Mouse (Mus musculus) right cerebral cortex, postnatal 14 days (tissue): Measurements from ENCODE around the gene Gm10309.

Source experiments
- DNase-seq: peaks from one replicate; pipeline ENCODE4 v3.0.0; 2022

The Gm10309 gene

DNA sequence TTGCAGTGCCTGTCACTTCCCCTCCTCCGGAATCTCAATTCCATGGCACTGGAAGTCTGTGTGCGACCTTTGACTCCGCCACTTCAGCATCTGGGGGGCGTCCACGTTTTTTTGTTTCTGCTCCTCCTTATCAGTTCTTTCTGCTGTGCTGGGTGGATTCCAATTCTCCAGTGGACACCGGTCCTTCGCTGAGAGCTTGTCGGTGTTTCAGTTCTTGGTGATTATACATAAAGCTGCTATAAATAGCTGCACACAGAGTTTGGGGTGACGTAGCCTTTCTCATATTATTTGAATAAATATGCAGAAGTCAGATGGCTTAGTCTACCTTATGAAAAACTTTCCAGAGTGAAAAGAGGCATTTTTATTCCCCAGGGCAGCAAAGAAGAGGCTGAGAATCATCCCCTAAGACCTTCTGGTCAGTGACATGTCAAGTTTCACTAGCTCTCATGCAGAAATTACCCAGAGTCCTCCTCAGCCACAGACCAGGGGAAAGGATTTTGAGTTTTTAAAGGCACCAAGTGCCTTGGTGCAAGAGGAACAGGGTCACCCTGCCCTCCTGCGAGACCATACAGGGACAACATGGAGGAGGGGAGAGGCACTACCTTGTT, 37.6 kb downstream of the Gm10309 start:
- DNase-seq = no peak

DNA sequence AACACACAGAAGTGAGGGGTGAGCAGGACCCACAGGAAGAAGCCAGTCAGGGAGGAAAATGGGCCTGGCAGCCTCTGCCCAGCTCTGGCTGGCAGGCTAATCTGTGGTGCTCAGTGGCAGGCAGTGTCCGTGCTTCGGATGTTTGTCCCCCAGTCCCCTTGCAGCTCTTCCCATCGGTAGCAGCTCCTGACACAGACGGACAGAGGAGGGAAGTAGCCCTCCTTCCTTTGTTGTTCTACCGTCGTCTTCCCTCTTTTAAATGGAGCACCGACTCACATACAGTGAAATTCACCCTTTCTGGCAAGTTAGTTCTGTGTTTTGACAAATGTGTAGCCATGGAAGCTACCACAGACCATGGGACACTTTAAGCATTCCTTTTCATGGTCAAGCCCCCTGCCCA, 38.2 kb downstream of the Gm10309 start:
- no peak for DNase-seq

DNA sequence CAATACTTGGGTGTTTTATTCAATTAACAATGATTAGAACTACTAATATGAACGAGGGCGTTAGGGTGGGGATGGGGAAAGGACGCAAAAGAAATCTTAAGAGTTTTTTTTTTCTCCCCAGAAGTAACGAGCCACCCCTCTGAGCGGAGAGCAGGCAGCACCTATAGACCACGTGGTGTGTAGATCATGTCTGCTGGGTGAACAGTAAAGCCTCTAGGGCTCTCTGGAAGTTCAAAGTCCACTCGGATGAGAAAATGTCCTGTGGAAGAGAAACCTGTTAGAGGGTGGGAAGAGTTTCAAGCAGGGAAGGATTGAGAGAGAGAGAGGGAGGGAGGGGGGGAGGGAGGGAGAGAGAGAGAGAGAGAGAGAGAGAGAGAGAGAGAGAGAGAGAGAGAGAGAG, 38.6 kb downstream of the Gm10309 start:
- DNase-seq = no peak

GRCm38 (mm10) chr17:86465865-86466264, 39.2 kb downstream of the Gm10309 start:
- DNase-seq = no peak

DNA sequence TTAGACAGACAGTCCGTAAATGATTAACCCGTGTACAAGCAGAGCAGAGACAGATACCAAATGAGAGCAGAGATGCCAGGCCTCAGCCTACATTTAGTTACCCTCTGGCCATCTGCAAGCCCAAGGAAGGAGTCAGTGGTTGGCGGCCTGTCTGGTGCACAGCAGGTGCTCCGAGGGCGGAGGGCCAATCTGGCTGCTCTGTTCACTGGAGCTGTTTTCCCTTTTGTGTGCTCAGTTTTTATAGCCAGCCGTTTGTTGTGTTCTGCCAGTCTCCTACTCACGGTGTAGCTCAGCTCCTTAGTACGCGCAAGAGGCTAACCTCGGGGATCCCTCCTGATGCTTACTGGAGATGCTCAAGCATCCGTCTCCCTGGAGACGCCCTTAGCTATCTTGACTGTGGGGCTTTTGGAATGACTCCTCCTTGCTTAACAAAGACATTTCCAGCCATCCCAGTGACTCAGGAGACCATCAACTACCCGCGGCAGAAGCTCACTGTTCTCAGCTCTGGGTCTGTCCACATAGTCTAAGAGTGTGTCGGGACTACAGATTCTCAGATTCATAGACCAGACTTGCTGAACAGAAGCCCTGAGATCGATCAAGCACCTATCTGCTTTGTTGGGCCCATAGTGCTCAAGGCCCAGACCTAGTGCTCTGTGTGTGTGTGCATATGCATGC, 40.2 kb downstream of the Gm10309 start:
- DNase-seq = no peak

DNA sequence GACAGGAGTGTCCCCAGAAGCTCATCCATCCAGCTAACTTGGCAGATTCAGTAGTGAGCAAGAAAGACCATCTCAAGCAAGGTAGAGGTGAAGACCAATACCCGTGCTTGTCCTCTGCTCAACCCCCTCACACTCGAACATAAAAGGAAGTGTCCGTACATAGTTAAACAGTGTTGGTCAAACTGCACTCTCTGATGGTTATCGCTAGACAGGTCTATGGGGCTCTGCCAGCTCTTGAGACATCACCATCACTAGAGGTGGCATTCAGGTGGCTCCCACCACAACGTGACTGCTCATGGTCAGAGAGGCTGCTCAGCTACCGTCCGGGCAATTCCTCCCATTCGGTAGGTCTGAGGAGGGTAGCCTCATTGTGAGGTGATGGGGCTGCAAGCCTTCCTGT, 40.8 kb downstream of the Gm10309 start:
- DNase-seq = no peak

GRCm38 (mm10) chr17:86463369-86463768, 41.7 kb downstream of the Gm10309 start:
- no peak for DNase-seq

DNA sequence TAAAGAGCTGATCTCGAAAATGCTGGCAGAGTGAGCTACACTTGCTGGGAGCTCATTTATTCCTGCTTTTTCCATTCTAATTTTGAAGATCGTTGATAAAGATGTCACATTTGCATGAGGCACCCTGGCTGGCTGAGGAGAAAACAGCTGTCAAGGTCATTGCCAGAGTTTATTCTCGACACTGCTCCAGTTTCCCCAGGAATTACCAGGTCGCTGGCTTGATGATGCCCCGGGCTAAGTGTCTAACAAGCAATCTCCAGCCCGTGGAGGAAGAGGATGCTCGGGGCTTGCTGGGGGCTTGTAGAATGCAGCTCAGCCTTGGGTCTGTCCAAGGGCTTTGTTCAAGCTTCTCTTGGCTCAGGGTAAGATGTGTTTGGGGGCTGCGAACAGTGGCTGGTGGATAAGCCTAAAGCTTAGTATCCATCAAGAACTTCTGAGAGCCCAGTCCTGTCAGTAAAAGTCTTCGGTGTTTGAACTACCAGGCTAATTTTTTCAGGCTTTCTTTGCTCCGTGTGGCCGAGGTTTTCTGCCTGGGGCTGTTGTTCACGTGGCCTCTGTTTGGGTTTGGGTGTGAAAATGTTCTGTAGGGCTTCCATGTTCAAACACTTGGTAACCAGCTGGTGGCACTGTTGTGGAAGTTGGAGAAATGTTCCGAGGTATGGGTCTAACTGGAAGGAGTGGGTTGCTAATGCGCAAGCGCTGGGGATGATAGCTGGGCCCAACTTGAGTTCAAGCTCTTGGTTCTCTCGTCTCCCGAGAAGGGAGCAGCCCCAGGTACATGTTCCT, 44.2 kb downstream of the Gm10309 start:
- DNase-seq = no peak

- no peak for DNase-seq
These were observed 46.6 kb downstream of the Gm10309 start for GRCm38 (mm10) chr17:86458302-86458980.

DNA sequence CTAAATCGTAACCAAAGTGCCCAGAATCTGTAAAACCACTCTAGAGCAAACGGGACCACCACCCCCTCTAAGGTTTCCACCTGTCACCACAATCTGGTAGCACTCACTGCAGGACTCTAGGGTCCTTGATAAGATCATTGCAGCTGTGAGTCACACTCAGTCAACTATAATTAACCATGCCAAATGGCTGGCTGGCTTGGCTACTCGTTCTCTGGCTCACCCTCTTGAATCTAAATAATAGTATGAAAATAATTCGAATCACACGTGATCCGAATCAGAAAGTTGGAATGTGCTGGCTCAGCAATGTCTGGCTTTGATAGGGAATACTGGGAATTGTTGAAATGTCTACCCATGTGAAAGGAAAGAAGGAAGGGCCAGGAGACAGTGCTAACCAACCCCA, 48.5 kb downstream of the Gm10309 start:
- DNase-seq = no peak

GRCm38 (mm10) chr17:86454351-86454706, 50.7 kb downstream of the Gm10309 start:
- no peak for DNase-seq

DNA sequence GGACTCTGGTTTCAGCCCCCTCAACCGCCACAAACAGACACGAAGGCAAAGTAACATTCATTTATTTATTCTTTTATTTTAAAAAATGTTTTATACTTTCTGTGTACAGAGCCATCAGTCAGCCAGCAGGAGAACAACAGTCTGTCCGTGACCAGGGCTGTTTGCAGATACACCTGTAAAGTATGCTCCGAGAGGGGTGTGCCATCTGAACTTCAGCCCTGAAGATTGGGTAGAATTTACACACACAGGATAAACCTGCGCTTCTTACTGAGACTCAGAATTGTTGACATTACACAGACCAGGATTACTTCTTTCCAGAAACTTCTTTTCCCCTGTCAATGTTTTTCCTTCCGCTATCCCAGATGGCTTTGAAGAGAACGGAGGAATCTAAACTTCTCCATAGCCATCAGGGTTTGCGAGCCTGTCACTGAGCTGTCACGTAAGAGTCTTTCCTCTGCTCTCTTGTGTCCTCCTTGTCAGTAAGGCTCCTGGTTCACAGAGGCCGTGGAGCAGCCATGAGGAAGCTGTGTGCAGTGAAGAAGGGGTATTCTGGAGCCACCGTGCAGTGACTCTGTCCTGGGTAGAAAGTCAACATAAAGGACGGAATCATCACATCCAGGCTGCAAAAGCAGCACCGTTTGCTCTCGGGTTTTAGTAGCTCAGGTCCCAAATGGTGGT, 51.2 kb downstream of the Gm10309 start:
- no peak for DNase-seq

DNA sequence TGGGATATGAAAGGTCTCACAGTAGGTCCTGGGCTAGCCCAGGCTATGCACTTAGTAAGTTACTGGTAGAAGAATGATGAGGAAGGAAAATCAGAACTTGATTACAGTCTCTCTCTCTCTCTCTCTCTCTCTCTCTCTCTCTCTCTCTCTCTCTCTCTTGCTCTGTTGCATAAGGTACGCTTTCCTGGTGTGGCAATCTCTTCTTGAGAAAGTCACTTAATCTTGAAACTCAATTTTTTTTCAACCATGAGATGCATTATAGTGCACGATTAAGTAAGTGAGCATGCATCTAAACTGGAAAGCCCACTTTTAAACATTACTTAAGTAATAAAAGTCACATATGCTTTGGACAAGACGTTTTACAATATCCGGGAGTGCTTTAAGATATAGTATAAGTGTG, 52.1 kb downstream of the Gm10309 start:
- no peak for DNase-seq
